In genomic region chr2:168114699-168115350, GRCm38 (mm10) we compare ENCODE assay signal across 8 mouse cellular contexts. TPM values are rescaled to one million over a fixed set of nuclear protein-coding genes. Genes with fewer than 3 reads are reported as not detected.
DNase-seq lines count a peak whose midpoint lies in the region; ATAC-seq and TF ChIP-seq lines count a peak whose summit lies in the region.

No protein-coding gene starts in this region.

- H3K4me2 ChIP-seq in hindbrain, postnatal 0 days (ENCODE audit: low read depth, low read length): no peak overlapping the region

- WGBS in hindbrain, postnatal 0 days: 21% methylated on average over 17 of the region's 17 CpGs

- H3K9me3 ChIP-seq in hindbrain, postnatal 0 days (ENCODE audit: low read length): no peaks in the 10 kb centered on the region

- peak overlapping the region; percentile 41; the same call in 1 of the 2 replicates for H3K9ac ChIP-seq in hindbrain, postnatal 0 days (replicated peaks; ENCODE audit: low read length)

- H3K4me3 ChIP-seq in hindbrain, postnatal 0 days (ENCODE audit: low read length): no peak overlapping the region

- peak; percentile 67 for TF ChIP-seq CTCF in hindbrain, postnatal 0 days (IDR thresholded peaks at IDR 0.05; ENCODE audit: low read depth)

- no peaks in the 10 kb centered on the region for H3K27me3 ChIP-seq in hindbrain, postnatal 0 days (ENCODE audit: insufficient read depth, low read length)

- no peak overlapping the region for H3K27ac ChIP-seq in hindbrain, postnatal 0 days

- peaks cover 7% of the 10 kb centered on the region; the same call in 1 of the 2 replicates for H3K4me1 ChIP-seq in hindbrain, postnatal 0 days (ENCODE audit: insufficient read depth, low read length)

- ATAC-seq in hindbrain, postnatal 0 days: peak; percentile 81
- no peak for ATAC-seq in erythroid progenitor cell, adult 5-6 weeks (replicated peaks; ENCODE audit: low FRiP score, poor library complexity, severe bottlenecking)

- DNase-seq in MN1 (ENCODE audit: low spot score): peak; percentile 76
- DNase-seq in embryo, embryonic 10 days (ENCODE audit: low spot score): peak; percentile 94
- peak; percentile 79 for DNase-seq in gastrocnemius, postnatal 14 days
- DNase-seq in hindbrain, postnatal 0 days (ENCODE audit: low spot score): peak; percentile 85
- DNase-seq in left cerebral cortex, postnatal 36 days (ENCODE audit: low spot score in 2 of 2): peak; percentile 41 to 51
- peak; percentile 92 for DNase-seq in mesoderm, embryonic 11.5 days (ENCODE audit: low read depth, low spot score)
- DNase-seq in skeletal muscle tissue, adult 2 months (ENCODE audit: low read depth, low spot score): peak; percentile 26

- intact Hi-C loops in gastrocnemius, postnatal 14 days (cut with DNase I; ENCODE audit: low total_unique reads): loop anchor here (5.0 kb wide), 1 partner anchor 97 kb away; no protein-coding TSS in a partner anchor
- intact Hi-C loops in left cerebral cortex, postnatal 36 days (cut with DNase I): loop anchor here (10.0 kb wide), 1 partner anchor 330 kb away; no protein-coding TSS in a partner anchor

- no peaks in the 10 kb centered on the region for H3K36me3 ChIP-seq in hindbrain, postnatal 0 days (ENCODE audit: insufficient read depth, low read length)

RNA-seq across cellular contexts. Expression of gene Pard6b, which starts 34.0 kb away (rescaled TPM):
- 1 to 10 TPM in 1 of 2 experiments, under 1 TPM in 1; 0.74 to 1.4 TPM for total RNA-seq in gastrocnemius, postnatal 14 days (2021)
- 5.1 and 7.7 TPM in 2 replicates for total RNA-seq in hindbrain, postnatal 0 days (2014; rRNA removed)
- polyA plus RNA-seq in hindbrain, postnatal 0 days (2015; fragmentation: Nextera tagmentation; extraction: Ambion mirVana): 3.7 and 4.5 TPM in 2 replicates
- 1 to 10 TPM; 4.4 to 5.8 TPM for total RNA-seq in left cerebral cortex, postnatal 36 days (2021)
- not detected in 2 replicates for total RNA-seq in erythroid progenitor cell, adult 5-6 weeks (2015; ENCODE audit: low replicate concordance)
- 0.13 TPM in 1 of 2 replicates, not detected in the other for total RNA-seq in erythroid progenitor cell, adult 5-6 weeks (2017; ENCODE audit: low replicate concordance)

Comparison
In these comparisons a context has a peak if more than half of its experiments do, and no peak if none do; other contexts are left out.
1. DNase-seq: peak in every context shown above with its lines; median percentile 94 in embryo, embryonic 10 days; 92 in mesoderm, embryonic 11.5 days; 85 in hindbrain, postnatal 0 days; 79 in gastrocnemius, postnatal 14 days; 76 in MN1; 46 in left cerebral cortex, postnatal 36 days; 26 in skeletal muscle tissue, adult 2 months.